Mouse (Mus musculus) hindbrain, embryonic 16.5 days (tissue): ENCODE results near the gene Lamp5. TPM values are rescaled to one million over a fixed set of nuclear protein-coding genes. Genes with fewer than 3 reads are reported as not detected.
A peak's percentile ranks its signal among the peaks of the same experiment; 100 is the strongest.

Experiments
- ATAC-seq: fragments of 200-750 bp; cut with Nextera tagmentation; 2 replicates; pipeline ENCODE4 v1.8.0; 2017; ENCODE audit warnings: moderate TSS enrichment, moderate library complexity
- H3K27ac ChIP-seq: fragments of 300-500 bp; sonication (generic); 2 replicates; pipeline ENCODE4 v1.5.1; 2014; ENCODE audit warnings: low read depth, mild to moderate bottlenecking, control low read depth, low read length, moderate library complexity
- H3K27me3 ChIP-seq: fragments of 300-500 bp; sonication (generic); replicated peaks from 2 replicates; pipeline ENCODE4 v1.6.1; 2014; ENCODE audit warnings: low read length; ENCODE audit not compliant: control insufficient read depth, insufficient read depth
- H3K36me3 ChIP-seq: fragments of 300-500 bp; sonication (generic); 2 replicates; pipeline ENCODE4 v1.6.1; 2014; ENCODE audit warnings: mild to moderate bottlenecking, low read length, moderate library complexity, mixed read lengths; ENCODE audit not compliant: control insufficient read depth, insufficient read depth
- H3K4me1 ChIP-seq: fragments of 300-500 bp; sonication (generic); 2 replicates; pipeline ENCODE4 v1.6.1; 2014; ENCODE audit warnings: low read depth, low read length; ENCODE audit not compliant: control insufficient read depth, insufficient read depth
- H3K4me2 ChIP-seq: fragments of 300-500 bp; sonication (generic); 2 replicates; pipeline ENCODE4 v1.6.1; 2014; ENCODE audit warnings: mild to moderate bottlenecking, low read length, control low read depth, moderate library complexity
- H3K4me3 ChIP-seq: fragments of 300-500 bp; sonication (generic); 2 replicates; pipeline ENCODE4 v1.5.1; 2014; ENCODE audit warnings: mild to moderate bottlenecking, low read length, control low read depth, moderate library complexity
- H3K9ac ChIP-seq: fragments of 300-500 bp; sonication (generic); 2 replicates; pipeline ENCODE4 v1.6.1; 2014; ENCODE audit warnings: low read depth, mild to moderate bottlenecking, control low read depth, low read length, moderate library complexity
- H3K9me3 ChIP-seq: fragments of 300-500 bp; sonication (generic); 2 replicates; pipeline ENCODE4 v1.6.1; 2014; ENCODE audit warnings: mild to moderate bottlenecking, low read length, moderate library complexity; ENCODE audit not compliant: control insufficient read depth
- WGBS: fragments of 180-500 bp; shearing (Covaris S2); extraction: QIAGEN DNeasy Blood & Tissue Kit; methylation state at CpG from one replicate; pipeline ENCODE4 v1.1.7; 2014; 5-methylcytosine and 5-hydroxymethylcytosine counted together
- polyA plus RNA-seq: library from polyadenylated mRNA; unstranded; fragments of >200 nt; fragmentation: Nextera tagmentation; extraction: Ambion mirVana; gene quantifications from 2 replicates; pipeline ENCODE4 v1.2.1, GENCODE M21; 2015

The Lamp5 gene
- polyA plus RNA-seq, 1 experiment from 2014 or later = 201 TPM

DNA sequence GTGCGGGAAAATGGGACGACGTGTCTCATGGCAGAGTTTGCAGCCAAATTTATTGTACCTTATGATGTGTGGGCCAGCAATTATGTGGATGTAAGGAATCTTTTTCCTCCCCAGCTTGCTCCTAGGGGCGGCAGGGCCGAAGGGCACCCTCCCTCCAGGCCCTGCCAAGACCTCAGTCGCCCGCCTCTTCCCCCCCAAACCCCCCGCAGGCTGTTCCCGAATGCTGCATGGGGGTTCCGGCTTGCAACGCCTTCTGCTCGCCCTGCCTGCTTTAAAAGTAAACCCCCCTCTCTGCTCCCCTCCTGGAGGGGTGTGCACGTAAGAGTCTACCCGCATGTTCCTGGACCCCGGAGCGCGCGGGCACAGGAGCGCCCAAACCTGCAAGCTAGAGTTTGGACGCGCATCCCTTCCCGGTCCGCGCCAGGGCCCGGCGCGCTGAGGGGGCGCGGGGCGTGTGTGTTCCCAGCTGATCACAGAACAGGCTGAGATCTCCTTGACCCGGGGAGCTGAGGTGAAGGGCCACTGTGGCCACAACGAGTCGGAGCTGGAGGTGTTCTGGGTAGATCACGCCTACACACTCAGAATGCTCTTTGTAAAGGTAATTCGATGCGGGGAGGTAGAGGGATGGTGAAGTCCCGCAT, 7.1 kb downstream of the Lamp5 start:
- Histone ChIP-seq H3K9me3 (no peaks in the 10 kb centered on the region), H3K4me2 (peak overlapping the region; percentile 78), H3K27me3 (no peaks in the 10 kb centered on the region), H3K4me3 (peak overlapping the region; percentile 48), H3K4me1 (peaks cover 10% of the 10 kb centered on the region), H3K36me3 (no peaks in the 10 kb centered on the region), H3K9ac (peak overlapping the region; percentile 71), H3K27ac (peak overlapping the region; percentile 87)
- peak; percentile 26 for ATAC-seq
- WGBS = 1% methylated on average over 37 of the region's 37 CpGs

DNA sequence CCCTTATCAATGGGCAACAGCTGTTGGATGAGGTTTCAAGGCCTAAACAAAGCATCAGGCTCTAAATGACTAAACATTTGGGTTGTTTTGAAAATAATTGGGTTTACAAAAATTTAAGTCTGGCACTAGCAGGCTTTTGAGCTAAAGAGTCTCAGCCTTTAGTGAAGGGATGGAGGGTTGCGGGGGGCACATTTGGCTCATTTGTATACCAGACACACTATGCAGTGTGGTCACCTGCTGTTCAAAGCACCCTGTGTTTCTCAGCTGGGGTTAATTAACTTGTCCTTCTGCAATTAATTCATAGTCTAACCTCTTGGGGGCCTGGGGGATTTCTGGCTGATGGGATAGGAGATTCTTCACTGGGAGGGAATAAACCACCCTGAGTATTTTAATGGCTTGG, 12.3 kb downstream of the Lamp5 start:
- Histone ChIP-seq H3K4me2 (peak overlapping the region; percentile 28), H3K9ac (no peak overlapping the region), H3K27ac (peak overlapping the region; percentile 44; the same call in 1 of the 2 replicates)

DNA sequence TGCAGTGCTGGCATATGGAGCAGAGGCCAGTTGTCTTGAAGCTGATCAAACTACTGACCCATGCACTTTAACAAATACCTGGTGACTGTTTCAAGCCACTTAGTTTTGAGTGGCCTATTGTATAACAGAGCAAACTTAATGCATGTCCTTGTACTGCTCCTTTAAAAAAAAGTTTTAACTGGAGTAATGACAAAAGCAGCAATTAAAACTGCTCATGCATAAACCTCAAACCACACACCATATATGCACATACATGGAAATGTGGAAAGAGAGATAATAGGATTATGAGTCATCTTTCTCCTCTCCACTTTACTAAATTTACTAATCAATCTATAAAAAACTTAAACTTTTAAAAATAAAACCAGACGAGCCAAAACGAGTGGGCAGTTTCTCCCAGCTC, 43.9 kb downstream of the Lamp5 start:
- no peaks in the 10 kb centered on the region for H3K9me3 ChIP-seq
- H3K4me2 ChIP-seq = no peak overlapping the region
- WGBS = 95% methylated on average over 2 of the region's 2 CpGs
- H3K9ac ChIP-seq = no peak overlapping the region
- no peaks in the 10 kb centered on the region for H3K4me1 ChIP-seq
- no peaks in the 10 kb centered on the region for H3K27me3 ChIP-seq
- H3K36me3 ChIP-seq = 0 out of 2 replicates have a peak, but pooled peaks cover 3% of the 10 kb centered on the region
- ATAC-seq = no peak
- no peak overlapping the region for H3K27ac ChIP-seq
- H3K4me3 ChIP-seq = no peak overlapping the region

More for the DNA sequence above, 12.3 kb downstream of the Lamp5 start:
- no peak for ATAC-seq
- H3K27me3 ChIP-seq = no peaks in the 10 kb centered on the region
- no peak overlapping the region for H3K4me3 ChIP-seq
- peaks cover under 1% of the 10 kb centered on the region; the same call in 1 of the 2 replicates for H3K4me1 ChIP-seq
- no peaks in the 10 kb centered on the region for H3K9me3 ChIP-seq
- no peaks in the 10 kb centered on the region for H3K36me3 ChIP-seq
- 50% methylated on average over 1 of the region's 1 CpGs for WGBS

DNA sequence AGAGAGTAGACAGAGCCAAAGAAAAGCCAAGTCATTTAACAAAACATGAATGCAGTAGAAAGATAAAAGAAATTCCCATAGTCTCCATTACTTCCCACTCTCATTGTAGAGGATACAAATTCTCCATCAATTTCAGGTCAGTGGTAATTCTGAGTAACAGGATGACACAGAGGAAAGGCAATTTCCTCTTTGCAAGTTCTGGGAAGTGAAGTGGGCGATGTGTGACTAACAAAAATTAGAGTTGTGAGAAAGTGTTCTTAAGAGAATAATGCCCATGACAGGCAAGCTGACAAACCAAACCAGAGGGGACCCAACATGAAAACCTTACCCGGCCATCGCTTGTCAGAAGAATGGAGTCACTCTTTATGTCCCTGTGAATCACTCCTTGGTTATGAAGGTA, 45.1 kb downstream of the Lamp5 start:
- Histone ChIP-seq H3K4me3 (no peak overlapping the region), H3K9ac (no peak overlapping the region), H3K27ac (no peak overlapping the region), H3K36me3 (0 out of 2 replicates have a peak, but pooled peaks cover 3% of the 10 kb centered on the region), H3K4me1 (no peaks in the 10 kb centered on the region), H3K9me3 (no peaks in the 10 kb centered on the region), H3K4me2 (no peak overlapping the region), H3K27me3 (no peaks in the 10 kb centered on the region)
- 90% methylated on average over 3 of the region's 3 CpGs for WGBS
- no peak for ATAC-seq

DNA sequence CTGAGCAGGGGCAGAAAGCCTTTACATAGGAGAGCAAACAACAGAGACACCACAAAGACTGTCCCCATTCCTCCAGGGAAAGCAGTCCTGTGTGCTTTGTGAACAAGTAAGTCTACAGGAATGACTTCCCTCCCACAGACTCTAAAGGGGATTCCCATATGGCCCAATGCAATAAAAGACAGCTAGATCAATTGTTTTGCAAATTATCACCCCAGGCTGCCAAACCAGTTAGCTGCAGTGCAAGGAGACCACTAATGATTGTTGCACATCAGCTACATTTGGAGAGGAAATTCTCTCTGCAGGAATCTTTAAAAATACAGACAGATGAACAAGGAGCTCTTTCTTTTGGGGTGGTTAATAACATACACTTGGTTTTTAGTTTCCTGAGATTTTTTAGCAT, 55.6 kb downstream of the Lamp5 start:
- Histone ChIP-seq H3K27ac (peak overlapping the region; percentile 90), H3K4me2 (no peak overlapping the region; the same call in 1 of the 2 replicates), H3K27me3 (no peaks in the 10 kb centered on the region), H3K4me1 (peaks cover 32% of the 10 kb centered on the region), H3K9ac (no peak overlapping the region), H3K9me3 (no peaks in the 10 kb centered on the region), H3K4me3 (no peak overlapping the region), H3K36me3 (no peaks in the 10 kb centered on the region)
- ATAC-seq = peak; percentile 67

DNA sequence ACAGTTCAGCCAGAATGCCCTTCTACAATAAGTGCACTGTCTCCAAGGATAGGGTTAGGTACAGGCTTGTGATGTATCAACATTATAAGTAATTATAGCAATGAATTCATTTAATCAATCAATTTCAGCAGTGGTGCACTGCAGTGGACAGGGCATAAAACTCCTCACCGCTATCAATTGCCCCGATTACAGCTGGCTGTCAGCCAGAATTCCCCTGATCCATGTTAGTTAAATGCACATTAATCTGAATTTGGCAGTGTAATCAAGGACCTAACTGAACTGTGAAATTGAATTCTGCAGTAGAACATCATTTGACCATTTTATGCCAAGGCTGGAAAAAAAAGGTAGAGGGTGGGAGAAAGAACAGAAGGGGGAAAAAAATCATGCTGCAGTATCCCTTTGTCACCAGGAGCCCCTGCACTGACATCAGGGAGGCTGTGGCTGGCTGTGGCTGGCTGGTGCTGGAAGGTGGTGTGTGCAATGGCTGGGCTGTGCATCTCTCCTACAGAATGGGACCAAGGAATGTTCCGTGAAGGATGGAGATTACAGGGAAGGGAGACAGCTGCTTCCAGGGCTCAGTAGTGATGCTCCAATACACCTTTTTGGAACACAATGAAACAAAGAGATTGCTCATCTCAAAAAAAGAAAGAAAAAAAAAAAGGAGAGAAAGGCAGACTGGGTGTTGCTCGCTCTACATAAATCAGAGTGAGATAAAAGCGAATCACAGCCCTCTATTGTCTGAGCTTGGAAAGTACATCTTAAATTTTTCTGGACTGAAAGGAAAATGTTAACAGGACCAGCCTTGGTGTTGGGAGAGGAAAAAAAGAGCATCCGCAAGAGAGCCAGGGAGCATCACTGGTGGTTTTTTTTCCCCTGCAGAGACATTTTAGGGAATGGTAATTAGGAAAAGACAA, 56.3 kb downstream of the Lamp5 start:
- Histone ChIP-seq H3K9ac (peak overlapping the region; percentile 50), H3K4me1 (peaks cover 32% of the 10 kb centered on the region), H3K4me3 (no peak overlapping the region), H3K4me2 (peak overlapping the region; percentile 32; the same call in 1 of the 2 replicates), H3K27me3 (no peaks in the 10 kb centered on the region), H3K9me3 (no peaks in the 10 kb centered on the region), H3K27ac (peak overlapping the region; percentile 90), H3K36me3 (no peaks in the 10 kb centered on the region)
- ATAC-seq = peak; percentile 89
- WGBS = 15% methylated on average over 6 of the region's 6 CpGs

DNA sequence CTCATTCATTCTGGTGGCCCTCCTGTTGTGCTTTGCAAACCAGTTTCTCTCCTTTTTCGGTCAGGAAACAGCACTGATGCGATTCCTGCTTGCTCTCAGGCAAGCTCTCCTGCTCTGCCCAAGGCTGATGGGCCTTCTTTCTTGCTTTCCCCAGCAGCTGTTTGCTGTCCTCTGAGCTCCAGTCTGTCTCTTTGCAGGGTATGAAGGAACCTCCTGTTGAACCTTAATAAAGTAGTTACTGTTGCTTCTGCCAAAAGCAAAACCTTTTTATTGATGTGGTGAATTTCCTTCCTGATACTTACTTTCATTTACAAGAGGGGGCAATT, 57.0 kb downstream of the Lamp5 start:
- Histone ChIP-seq H3K9ac (peak overlapping the region; percentile 50; the same call in 1 of the 2 replicates), H3K27me3 (no peaks in the 10 kb centered on the region), H3K4me1 (peaks cover 32% of the 10 kb centered on the region), H3K36me3 (no peaks in the 10 kb centered on the region), H3K4me2 (peak overlapping the region; percentile 32; the same call in 1 of the 2 replicates), H3K9me3 (no peaks in the 10 kb centered on the region), H3K4me3 (no peak overlapping the region), H3K27ac (peak overlapping the region; percentile 90)
- 11% methylated on average over 2 of the region's 2 CpGs for WGBS
- ATAC-seq = peak; percentile 46

DNA sequence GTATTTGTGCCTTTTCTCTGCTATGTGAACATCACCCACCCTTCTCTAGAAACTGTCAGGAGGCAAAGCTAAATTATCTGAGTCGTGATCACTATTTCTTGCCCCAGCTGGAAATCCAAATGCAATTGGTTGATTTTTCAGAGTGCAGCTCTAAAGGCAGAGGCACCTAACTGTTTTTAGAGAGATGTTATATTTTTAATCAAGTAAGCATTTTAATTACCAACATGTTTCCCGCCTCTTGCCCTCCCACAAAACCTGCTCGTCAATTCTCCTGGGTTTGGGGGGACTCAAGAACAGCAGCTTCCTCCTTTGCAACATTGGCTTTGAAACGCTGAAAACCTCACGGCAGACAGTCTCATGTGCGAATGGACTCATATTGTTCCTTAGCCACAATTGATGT, 61.3 kb downstream of the Lamp5 start:
- ATAC-seq = no peak
- no peak overlapping the region for H3K4me2 ChIP-seq
- H3K27me3 ChIP-seq = no peaks in the 10 kb centered on the region
- no peaks in the 10 kb centered on the region for H3K9me3 ChIP-seq
- no peaks in the 10 kb centered on the region for H3K36me3 ChIP-seq
- H3K4me3 ChIP-seq = no peak overlapping the region
- peak overlapping the region; percentile 35; the same call in 1 of the 2 replicates for H3K27ac ChIP-seq
- H3K9ac ChIP-seq = no peak overlapping the region
- H3K4me1 ChIP-seq = peaks cover 19% of the 10 kb centered on the region
- WGBS = 51% methylated on average over 6 of the region's 6 CpGs

DNA sequence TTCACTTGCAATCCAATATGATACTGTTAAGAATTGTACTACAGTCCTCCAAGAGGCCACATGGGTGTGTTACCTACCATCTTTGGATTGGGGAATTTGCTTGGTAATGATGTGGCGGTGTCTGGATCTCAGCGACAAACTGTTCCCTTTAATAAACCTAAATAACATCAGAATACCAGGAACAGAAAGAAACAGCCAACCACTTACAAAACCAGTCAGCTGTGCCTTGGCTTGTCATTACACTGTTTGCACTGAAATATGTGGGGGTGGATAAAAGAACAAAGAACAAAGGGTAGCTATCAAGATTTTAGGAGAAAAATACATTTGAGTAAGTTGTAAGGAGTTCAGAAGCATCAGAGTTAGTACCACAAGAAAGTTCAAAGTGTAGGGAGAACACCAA, 66.0 kb downstream of the Lamp5 start:
- Histone ChIP-seq H3K27me3 (no peaks in the 10 kb centered on the region), H3K9ac (no peak overlapping the region), H3K4me1 (peaks cover 9% of the 10 kb centered on the region), H3K9me3 (no peaks in the 10 kb centered on the region), H3K36me3 (no peaks in the 10 kb centered on the region), H3K4me2 (no peak overlapping the region), H3K4me3 (no peak overlapping the region), H3K27ac (no peak overlapping the region)
- ATAC-seq = no peak
- 89% methylated on average over 2 of the region's 2 CpGs for WGBS
